Mouse (Mus musculus): ENCODE results near the gene Lrwd1.
"Not testable (repeated sequence)": the region's sequence is repeated elsewhere in the genome, so short reads cannot be mapped to it uniquely, and the experiment has no call there.

Gene Lrwd1

DNA sequence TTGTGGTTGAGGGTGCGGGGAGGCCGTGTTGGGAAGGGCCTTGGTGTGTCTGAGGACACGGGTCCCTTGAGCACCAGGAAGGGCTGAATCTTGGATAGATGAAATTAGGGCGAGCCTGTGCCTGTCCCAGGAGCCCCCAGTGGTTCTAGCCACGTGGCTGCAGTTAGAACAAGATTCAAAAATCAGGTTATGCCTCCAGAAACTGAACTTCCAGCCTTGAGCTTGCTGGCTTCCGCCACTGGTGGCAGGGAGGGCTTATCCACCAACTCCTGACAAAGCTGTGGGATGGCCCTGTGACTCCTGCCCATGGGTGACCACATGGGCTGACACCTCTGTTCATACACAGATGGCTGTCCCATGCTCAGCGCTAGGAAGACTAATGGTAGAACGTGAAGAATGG is 11.8 kb upstream of the Lrwd1 start:
- no peak for DNase-seq (ENCODE audit: low spot score)

DNA sequence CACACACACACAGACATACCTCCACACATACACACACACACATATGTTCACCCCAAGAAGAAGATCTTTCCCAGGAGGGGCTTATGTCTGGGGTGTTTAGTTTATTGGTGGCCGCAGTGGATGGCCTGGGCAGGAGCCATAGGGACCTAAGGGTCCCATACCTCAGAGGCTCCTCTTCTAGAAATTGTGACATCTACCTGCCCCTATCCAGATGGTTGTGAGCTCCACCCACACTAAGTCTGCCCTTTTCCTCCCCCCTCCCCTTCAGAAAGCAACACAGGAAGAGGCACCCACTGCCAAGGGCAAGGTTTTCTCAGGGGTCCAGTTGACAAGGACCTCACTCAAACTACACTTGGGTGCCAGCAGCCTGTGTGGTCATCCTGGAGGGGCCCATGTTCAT is 11.1 kb upstream of the Lrwd1 start:
- no peak for DNase-seq (ENCODE audit: low spot score)

DNA sequence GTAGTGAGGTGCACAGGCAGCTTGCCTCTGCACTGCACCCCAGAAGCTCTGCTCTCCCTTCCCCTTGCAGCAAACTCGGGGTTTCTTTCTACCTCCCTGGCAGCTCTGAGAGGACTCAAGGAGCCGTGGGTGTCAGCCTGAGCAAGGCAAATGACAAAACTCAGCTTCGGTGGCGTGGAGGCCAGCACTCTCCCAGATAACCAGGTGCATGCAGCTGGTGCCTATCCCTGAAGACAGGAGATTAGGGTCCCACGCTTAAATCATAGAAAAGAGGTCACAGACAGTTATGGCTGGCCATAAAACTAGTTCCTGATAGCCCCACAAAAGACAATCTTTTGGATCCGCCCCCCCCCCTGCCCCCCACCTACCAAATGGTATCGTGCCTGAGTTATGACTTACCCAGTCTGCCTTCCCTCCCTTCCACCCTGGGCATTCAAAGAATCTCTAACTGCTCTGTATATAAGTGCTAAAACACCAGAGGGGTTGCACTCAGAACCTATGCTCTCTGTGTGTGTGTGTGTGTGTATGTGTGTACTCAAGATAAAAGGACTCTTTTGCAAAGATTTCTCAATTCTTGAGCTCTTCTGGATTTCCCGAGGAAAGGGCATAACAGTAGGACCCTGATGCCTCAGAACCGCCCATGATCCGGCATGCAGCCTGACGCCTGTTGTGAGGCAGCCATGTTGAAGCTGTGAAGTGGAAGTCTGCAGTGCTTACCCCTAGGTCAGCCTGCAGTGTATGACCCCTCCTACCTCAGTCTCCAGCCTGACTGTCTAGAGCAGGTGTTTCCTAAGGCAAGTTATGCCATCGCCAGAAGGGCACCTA is 8.9 kb upstream of the Lrwd1 start:
- DNase-seq (ENCODE audit: low spot score) = no peak

DNA sequence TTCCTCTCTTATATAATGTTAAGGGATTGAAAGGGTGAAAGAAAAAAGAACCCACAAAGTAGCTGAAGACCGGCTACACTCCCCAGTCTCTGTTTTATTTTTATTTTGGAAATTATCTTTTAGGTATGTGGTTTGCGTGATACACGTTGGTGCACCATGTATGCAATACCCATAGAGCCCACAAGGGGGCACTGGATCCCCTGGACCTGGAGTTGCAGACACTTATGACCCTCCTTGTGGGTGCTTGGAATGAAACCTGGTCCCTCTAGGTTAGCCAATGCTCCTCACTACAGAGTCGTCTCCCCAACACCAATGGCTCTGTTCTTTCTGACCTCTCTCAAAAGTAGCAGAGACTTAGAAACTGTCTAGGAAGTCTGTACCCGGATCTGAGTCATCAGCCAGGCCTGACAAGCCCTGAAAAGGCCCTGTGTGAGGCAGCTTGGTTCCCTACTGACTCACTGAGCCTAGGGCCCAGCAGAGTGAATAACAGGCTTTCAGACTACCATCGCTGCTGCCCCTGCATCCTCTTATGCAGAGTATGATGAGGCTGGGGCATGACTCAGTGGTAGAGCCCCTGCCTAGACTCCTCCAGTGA is 7.4 kb upstream of the Lrwd1 start:
- DNase-seq (ENCODE audit: low spot score) = no peak

DNA sequence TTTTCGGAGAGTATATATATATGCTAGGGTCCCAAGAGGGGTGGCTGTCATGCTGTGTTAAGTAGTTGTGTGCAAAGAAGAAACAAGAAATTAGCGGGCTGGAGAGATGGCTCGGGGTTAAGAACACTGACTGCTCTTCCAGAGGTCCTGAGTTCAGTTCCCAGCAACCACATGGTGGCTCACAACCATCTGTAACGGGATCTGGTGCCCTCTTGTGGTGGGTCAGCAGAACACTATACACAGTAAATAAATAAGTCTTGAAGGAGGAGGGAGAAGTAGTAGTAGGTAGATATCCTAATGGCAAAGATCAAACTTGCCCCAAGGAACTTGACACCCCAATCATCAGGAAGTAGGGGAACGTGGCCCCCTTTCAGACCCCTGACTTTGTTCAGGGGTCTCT is 6.9 kb upstream of the Lrwd1 start:
- no peak for DNase-seq (ENCODE audit: low spot score)

DNA sequence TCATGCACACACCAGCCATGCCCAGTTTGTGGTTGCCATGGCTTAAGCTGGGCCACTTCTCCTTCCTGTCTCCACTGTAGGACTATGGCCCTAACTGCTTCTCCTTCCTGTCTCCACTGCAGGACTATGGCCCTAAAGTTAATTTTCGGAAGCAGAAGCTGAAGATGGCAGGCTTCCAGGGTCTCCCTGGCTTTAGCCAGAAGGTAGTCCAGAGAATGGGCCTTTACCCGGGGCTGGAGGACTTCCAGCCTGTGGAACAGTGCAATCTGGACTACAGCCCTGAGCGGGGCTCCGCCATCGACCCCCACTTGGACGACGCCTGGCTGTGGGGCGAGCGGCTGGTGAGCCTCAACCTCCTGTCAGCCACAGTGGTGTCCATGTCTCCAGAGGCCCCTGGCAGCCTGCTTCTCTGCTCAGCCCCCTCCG is 4.2 kb upstream of the Lrwd1 start:
- DNase-seq (ENCODE audit: low spot score) = no peak

DNA sequence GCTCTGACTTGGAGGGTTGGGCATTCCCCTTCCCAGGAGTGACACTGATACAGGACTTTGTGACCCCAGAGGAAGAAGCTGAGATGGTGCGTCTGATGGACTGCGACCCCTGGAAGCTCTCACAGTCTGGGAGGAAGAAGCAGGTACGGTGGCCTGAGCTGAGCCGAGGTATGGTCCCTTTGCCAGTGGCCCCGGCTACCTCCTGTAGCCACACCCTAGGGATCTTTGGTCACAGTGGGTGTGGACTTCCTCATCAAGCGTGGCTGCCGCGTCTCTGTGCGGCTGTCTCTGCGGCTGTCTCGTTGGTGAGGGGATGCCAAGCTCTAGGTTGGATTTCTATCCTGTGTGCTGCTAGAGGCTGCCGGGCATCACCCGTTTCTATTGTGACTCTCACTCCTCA is 3.5 kb upstream of the Lrwd1 start:
- DNase-seq (ENCODE audit: low spot score) = no peak

DNA sequence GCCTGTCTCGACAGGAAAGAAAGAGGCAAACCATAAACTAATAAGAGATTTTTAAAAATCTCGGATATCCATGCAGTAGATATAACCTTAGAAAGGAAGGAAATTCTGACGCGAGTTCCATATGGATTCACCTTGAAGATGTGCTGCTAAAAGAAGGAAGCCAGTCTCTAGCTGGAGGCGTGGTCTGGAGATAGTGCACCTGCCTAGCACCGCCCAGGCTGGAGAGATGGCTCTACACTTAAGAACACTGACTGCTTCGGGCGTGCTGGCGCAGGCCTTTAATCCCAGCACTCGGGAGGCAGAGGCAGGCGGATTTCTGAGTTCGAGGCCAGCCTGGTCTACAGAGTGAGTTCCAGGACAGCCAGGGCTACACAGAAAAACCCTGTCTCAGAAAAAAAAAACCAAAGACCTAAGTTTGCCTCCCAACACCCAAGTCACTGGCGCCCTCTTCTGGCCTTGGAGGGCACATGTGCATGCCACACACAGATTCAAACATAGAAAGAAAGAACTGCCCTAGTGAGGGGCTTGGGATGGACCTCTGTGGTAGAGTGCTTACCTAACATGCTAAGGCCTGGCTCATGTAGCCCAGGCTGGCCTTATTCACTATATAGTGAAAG is 1.9 kb upstream of the Lrwd1 start:
- DNase-seq (ENCODE audit: low spot score) = peak; percentile 7

DNA sequence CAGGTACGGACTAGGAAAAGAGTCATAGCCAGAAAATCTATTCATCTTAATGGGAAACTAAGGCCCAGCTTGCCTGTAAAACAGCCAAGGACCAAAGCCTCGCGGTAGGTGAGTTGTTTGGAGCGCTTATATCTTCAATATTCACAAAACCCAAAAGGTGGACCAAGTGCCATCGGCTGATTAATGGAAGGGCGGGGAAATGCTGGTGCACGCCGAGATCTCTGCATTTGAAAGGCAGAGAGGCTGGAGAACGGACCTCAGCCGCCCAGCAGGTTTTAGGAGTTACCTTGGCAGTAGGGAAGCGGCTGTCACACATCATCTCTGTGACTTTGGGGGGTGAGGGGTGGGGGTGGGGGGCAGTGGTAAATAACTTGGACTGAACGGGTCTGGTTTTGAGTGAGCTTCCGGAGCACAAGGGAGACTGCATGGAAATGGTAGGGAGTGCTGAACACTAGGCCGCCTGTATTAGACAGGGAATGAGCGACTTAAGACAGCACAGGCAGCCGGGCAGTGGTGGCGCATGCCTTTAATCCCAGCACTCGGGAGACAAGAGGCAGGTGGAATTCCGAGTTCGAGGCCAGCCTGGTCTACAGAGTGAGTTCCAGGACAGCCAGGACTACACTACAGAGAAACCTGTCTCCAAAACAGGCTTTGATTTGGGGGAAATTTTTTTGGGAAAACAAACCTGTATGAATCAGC is 567 bp upstream of the Lrwd1 start:
- peak; percentile 18 for DNase-seq (ENCODE audit: low spot score)

DNA sequence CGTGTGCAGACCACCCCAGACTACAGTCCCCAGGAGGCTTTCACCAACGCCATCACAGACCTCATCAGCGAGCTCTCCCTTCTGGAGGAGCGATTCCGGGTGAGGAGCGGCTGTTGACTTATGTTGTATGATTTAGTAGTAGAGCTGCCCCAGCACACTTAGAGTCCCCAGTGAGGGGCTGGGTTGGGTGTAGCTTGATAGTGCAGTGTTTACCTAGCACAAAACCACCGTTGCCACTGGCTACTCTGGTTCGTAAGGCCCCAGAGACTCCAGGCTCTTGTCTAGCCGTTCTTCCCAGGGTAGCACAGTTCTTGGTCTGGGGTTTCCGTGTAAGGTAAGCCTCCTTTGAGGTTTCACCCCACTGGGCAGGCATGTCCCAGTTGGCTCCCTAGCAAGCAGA is 13.7 kb downstream of the Lrwd1 start:
- no peak for DNase-seq (ENCODE audit: low spot score)

DNA sequence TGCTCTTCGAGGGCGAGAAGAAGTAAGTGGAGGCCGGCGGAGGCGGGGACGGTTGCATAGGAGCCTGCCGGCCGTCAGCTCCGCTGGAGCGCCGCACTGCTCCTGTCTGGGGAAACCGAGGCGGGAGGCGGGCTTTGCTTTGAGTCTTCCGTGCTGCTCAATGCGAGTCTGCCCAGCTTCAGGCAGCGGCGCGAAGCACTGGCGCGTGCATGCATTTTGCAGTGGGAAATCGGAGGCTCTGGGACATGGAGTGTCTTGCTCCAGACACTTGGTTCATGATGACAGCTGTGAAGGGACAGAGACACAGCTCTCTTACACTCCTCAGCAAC is 19.1 kb downstream of the Lrwd1 start:
- DNase-seq (ENCODE audit: low spot score) = no peak

DNA sequence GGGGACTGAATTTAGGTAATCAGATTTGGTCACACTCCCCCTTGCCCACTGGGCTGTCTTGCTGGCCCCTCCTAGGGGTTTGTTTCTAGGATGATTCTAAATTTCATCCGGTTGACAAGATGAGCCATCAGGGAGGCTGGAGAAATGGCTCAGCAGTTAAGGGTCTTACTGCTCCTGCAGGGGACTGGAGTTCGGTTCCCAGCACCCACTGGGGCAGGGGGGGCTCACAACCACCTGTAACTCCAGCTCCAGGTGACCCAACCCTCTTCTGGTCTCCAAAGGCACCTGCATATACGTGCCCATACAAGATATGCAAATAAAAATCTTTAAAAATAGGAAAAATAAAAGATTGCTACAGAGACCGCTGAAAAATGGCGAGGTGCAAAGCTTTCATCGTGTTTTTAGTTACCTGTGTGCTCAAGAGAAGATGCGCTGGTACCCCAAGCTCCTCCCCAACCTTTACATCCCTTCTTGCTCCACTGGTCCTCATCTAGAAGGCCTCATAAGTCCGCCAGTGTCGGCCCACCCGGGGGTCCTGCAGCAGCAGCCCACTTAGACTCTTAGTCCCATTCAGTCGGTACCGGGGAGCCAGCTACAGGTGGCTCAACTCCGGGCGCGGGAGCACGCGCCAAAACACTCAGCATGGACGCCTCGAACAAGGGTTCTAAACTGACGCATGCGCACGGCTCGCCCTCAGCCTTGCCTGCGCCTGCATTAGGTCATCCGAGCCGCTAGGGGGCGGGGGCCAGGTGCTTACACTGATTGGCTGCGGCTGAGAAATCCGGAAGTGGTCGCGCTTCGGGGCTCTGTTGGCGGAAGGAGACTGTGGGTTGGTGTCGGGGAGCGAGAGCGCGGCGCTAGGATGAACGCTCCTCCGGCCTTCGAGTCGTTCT is 19.7 kb downstream of the Lrwd1 start, which contains the start of gene Polr2j:
Gene Polr2j, plus strand, starts transcription at position 741 of the 893 bp plus-strand sequence.
- DNase-seq (ENCODE audit: low spot score) = peak; percentile 95

DNA sequence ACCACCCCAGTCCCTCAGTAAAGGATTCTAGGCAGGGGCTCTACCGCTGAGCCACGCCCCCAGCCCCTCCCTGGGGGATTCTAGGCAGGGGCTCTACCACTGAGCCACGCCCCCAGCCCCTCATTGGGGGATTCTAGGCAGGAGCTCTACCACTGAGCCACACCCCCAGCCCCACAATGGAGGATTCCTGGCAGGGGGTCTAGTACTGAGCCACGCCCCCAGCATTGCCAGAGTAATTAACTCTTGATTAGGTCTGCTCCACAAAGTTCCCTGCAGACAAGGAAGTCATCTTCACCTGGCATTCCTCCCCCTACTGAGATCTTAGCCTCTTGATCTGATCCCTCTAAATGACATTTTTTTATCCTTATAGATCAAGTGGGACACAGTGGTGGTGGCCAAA is 22.3 kb downstream of the Lrwd1 start:
- not testable (repeated sequence) for DNase-seq (ENCODE audit: low spot score)

DNA sequence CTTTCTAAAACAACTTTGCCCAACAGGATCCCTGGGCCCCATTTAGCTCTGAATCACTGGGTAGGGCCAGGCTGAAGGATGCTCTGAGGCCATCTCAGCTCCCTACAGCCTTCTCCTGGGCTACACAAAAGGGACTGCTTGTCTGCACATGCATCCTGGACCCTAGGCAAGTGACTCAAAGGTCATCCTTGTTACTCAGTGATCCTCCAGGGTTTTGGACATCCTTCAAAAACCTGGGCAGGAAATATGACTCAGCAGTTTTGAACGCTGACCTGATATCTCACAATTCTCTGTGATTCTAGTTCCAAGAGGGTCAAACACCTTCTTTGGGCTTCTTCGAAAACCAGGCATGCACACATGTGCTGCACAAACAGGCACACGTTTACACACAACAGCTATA is 26.8 kb downstream of the Lrwd1 start:
- no peak for DNase-seq (ENCODE audit: low spot score)

DNA sequence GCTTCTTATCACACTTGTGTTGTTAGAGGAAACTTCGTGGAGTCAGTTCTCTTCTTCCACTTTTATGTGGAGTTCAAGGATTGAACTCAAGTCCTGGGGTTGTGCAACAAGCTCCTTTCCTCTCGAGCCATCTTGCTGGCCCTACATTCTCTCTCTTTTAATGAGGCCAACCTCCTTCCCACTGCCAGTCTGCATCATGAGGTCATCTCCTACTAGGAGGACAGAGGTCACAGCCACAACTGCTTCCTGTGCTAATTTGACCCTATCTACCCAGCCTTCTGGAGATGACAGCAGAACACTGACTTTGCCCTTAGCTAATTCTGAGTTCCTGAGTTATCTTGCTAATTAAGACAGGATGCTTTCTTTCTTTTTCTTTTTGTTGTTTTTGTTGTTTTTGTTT is 27.4 kb downstream of the Lrwd1 start:
- no peak for DNase-seq (ENCODE audit: low spot score)

DNA sequence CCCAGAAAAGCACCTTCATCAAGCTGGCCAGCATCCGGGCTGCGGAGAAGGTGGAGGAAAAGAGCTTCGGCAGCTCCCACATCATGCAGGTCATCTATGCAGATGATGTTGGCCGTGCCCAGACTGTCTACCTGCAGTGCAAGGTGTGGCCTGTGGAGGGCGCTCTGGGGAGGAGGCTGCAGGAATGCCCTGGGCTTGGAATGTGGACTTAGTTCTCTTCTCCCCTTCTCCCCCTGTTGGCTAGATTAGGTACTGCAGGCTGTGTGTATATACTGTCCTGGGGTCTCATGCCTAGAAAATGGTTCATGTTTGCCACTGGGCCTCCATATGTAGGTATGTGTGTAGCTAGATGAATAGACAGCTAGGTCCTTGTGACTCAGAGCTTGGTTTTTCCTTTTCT is 31.4 kb downstream of the Lrwd1 start:
- no peak for DNase-seq (ENCODE audit: low spot score)

DNA sequence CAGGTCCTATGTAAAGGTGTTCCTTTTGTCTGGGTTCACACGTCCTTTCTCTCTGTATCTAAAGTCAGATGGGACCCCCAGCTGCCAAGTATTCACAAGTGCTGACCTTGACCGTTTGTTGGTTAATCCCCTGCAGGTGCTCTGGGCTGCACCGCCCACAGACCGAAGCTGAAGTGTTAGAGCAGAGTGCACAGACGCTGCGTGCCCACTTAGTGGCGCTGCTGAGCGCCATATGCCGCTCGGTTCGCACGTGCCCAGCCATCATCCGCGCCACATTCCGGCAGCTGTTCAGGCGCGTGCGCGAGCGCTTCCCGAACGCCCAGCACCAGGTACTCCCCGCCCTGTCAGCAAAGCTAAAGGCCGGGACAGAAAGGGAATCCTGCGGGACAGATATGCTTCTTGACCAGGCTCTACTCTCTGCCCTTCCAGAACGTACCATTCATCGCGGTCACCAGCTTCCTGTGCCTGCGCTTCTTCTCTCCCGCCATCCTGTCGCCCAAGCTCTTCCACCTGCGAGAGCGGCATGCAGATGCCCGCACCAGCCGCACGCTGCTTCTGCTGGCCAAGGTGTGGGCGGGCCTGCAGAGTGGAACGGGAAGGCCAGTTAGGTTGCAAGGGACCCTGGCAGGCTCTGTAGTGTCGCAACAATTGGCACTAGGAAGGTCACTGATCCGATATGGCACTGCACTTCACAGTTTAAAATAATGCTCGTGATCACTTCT is 33.6 kb downstream of the Lrwd1 start:
- peak; percentile 73 for DNase-seq (ENCODE audit: low spot score)

DNA sequence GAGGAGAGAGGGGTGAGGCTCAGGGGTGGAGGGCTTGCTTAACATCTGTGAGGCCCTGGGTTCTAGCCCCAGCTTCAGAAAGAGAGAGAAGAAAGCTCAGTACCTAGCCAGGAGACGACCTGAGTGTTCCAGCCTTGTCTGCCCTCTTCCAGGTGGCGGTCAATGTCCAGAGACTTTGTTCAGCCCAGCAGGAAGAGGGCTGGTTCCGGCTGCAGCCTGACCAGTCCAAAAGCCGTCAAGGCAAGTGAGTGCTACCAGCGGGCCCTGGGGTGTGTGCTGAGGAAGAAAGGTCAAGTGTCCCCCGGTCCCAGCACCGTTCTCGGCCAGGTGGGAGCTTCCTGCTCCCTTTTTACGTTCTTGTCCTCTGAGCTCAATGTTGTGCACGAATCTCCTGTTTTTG is 37.3 kb downstream of the Lrwd1 start:
- peak; percentile 18 for DNase-seq (ENCODE audit: low spot score)

DNA sequence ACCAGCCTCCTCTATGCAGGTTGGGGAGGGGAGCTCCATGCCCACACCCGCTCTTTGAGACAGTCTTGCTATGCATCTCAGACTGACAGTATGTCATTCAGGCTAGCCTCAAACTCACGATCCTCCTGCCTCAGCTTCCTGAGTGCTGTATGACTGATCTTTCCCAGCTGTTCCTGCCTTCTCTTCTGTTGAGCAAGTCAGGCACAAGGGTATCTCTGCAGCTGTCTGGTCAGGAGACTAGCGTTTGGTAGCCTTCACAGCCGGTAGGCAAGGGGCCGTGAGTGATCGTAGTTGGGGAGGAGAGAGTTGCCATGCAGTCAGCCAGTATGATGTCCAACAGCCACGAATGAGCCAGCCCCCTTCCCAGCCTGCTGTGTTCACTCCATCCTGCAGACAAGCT is 40.8 kb downstream of the Lrwd1 start:
- DNase-seq (ENCODE audit: low spot score) = no peak

DNA sequence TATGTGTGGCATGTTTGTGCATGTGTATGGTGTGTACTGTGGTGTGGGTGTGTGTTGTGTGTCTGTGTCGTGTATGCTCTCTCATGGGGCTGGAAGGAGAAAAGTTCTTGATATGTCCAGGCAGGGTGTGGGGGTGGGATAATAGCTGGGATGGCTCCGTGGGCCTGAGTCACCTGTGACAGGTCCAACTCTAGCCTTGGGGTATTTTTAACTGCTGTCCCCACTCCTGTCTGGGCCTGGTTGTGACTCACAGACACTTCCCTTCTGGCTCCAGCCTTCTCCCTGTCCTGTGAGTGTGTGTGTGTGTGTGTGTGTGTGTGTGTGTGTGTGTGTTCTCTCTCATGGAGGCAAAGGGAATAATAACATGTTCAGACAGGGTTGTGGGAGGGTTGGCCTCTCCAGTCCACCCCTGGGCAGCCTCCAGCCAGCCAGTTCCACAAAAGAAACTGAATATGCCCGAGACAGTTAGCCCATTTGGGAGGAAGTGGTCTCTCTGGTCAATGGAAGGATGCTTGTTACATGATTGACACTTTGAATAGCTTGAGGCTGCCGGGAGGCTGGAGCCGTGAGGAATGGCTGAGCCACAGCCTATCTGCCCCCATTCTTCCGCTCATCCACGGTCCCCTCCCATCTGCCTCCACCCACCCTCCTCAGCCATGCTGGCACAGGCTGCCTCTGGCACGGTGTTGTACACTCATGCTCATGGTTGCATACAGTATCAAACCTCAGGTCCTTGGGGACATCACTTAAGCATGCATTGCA is 41.4 kb downstream of the Lrwd1 start:
- DNase-seq (ENCODE audit: low spot score) = no peak

Measured in yolk sac, embryonic 10.5 days (tissue).